Mouse (Mus musculus): ENCODE results near the gene Rapgef5.

Gene Rapgef5

GRCm38 (mm10) chr12:117712474-117712873 lies 196.2 kb downstream of the Rapgef5 start:
- DNase-seq (ENCODE audit: low spot score in 2 of 2) = no peak

- DNase-seq (ENCODE audit: low spot score in 2 of 2) = no peak
Observed at GRCm38 (mm10) chr12:117713616-117714015, 197.3 kb downstream of the Rapgef5 start.

GRCm38 (mm10) chr12:117720794-117721747 lies 204.8 kb downstream of the Rapgef5 start:
- no peak for DNase-seq (ENCODE audit: low spot score in 2 of 2)

- DNase-seq (ENCODE audit: low spot score in 2 of 2) = no peak
Observed at GRCm38 (mm10) chr12:117721748-117722150, 205.5 kb downstream of the Rapgef5 start.

- no peak for DNase-seq (ENCODE audit: low spot score in 2 of 2)
Observed at GRCm38 (mm10) chr12:117725011-117725410, 208.7 kb downstream of the Rapgef5 start.

GRCm38 (mm10) chr12:117727481-117728177 lies 211.3 kb downstream of the Rapgef5 start:
- DNase-seq (ENCODE audit: low spot score in 2 of 2) = no peak

- no peak for DNase-seq (ENCODE audit: low spot score in 2 of 2)
Observed at GRCm38 (mm10) chr12:117728178-117728611, 211.9 kb downstream of the Rapgef5 start.

- DNase-seq (ENCODE audit: low spot score in 2 of 2) = no peak
Observed at GRCm38 (mm10) chr12:117733611-117734010, 217.3 kb downstream of the Rapgef5 start.

- no peak for DNase-seq (ENCODE audit: low spot score in 2 of 2)
Observed at GRCm38 (mm10) chr12:117736130-117736529, 219.9 kb downstream of the Rapgef5 start.

- DNase-seq (ENCODE audit: low spot score in 2 of 2) = no peak
Observed at GRCm38 (mm10) chr12:117736928-117737327, 220.6 kb downstream of the Rapgef5 start.

- no peak for DNase-seq (ENCODE audit: low spot score in 2 of 2)
Observed at GRCm38 (mm10) chr12:117737332-117738031, 221.2 kb downstream of the Rapgef5 start.

- no peak for DNase-seq (ENCODE audit: low spot score in 2 of 2)
Observed at GRCm38 (mm10) chr12:117742487-117742886, 226.2 kb downstream of the Rapgef5 start.

- DNase-seq (ENCODE audit: low spot score in 2 of 2) = no peak
Observed at GRCm38 (mm10) chr12:117744580-117745483, 228.6 kb downstream of the Rapgef5 start.

- DNase-seq (ENCODE audit: low spot score in 2 of 2) = no peak
Observed at GRCm38 (mm10) chr12:117746611-117747010, 230.3 kb downstream of the Rapgef5 start.

GRCm38 (mm10) chr12:117751045-117751444 lies 234.8 kb downstream of the Rapgef5 start:
- DNase-seq (ENCODE audit: low spot score in 2 of 2) = no peak

GRCm38 (mm10) chr12:117751520-117752383 lies 235.5 kb downstream of the Rapgef5 start:
- DNase-seq (ENCODE audit: low spot score in 2 of 2) = no peak

GRCm38 (mm10) chr12:117756010-117756409 lies 239.7 kb downstream of the Rapgef5 start:
- no peak for DNase-seq (ENCODE audit: low spot score in 2 of 2)

- no peak for DNase-seq (ENCODE audit: low spot score in 2 of 2)
Observed at GRCm38 (mm10) chr12:117760373-117760772, 244.1 kb downstream of the Rapgef5 start.

GRCm38 (mm10) chr12:117760846-117761245 lies 244.6 kb downstream of the Rapgef5 start:
- no peak for DNase-seq (ENCODE audit: low spot score in 2 of 2)

- no peak for DNase-seq (ENCODE audit: low spot score in 2 of 2)
Observed at GRCm38 (mm10) chr12:117761698-117762097, 245.4 kb downstream of the Rapgef5 start.
